In the genomic region with DNA sequence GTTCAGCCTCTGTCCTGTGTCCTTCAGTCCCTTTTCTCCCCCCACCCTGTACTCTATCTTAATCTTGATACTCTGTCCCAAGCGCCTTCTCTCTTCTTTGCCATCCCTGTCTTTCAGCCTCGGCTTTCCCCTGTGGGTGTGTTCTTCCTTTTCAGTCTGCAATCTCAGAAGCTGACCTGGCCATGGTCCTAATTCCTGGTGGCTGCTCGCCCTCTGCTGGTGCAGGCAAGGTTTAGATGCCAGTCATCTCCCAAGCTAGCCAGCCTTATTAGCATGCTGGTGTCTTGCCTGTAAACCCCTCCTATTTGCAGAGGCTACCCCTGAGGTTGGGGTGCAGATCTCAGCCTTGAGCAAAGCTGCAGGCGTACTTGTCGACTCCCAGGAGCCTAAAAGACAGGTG, we compare ENCODE assay signal across 9 mouse cellular contexts. TPM values are rescaled to one million over a fixed set of nuclear protein-coding genes. Genes with fewer than 3 reads are reported as not detected.
DNase-seq lines count a peak whose midpoint lies in the region; ATAC-seq and TF ChIP-seq lines count a peak whose summit lies in the region.
"Had no signal": no experiment of that assay in that cellular context is flagged by ENCODE, and none has a peak within 500 bp of the region (broad histone marks: within the 10 kb centered on the region; RNA-seq: fewer than 3 reads in every experiment).

No protein-coding gene starts in this region.

- peaks cover 0 to 9% of the 10 kb centered on the region in 2 experiments; a peak in 1 of 4 replicates for H3K4me1 ChIP-seq in ES-E14 (ENCODE audit: control insufficient read depth in 2 of 2, insufficient read depth in 2 of 2, low read length in 2 of 2, poor library complexity in 1 of 2)
- H3K4me1 ChIP-seq in forebrain, embryonic 12.5 days, result peaks cover 10% of the 10 kb centered on the region; the same call in 1 of the 2 replicates
- no peaks in the 10 kb centered on the region for H3K4me1 ChIP-seq in lung, embryonic 16.5 days (replicated peaks; ENCODE audit: control insufficient read depth, insufficient read depth, low read length)
- no peaks in the 10 kb centered on the region for H3K4me1 ChIP-seq in thymus, adult 2 months (replicated peaks; ENCODE audit: control insufficient read depth, insufficient read depth, low read length)

- H3K4me3 ChIP-seq in ES-E14 (ENCODE audit: insufficient read depth in 1 of 2, low read depth in 1 of 2, low read length in 2 of 2, poor library complexity in 1 of 2, severe bottlenecking in 1 of 2), result no peak overlapping the region
- no peak overlapping the region for H3K4me3 ChIP-seq in forebrain, embryonic 12.5 days (replicated peaks)
- no peak overlapping the region for H3K4me3 ChIP-seq in lung, embryonic 16.5 days (ENCODE audit: low read length)
- no peak overlapping the region for H3K4me3 ChIP-seq in thymus, adult 2 months (ENCODE audit: control insufficient read depth, insufficient read depth, low read length)

- intact Hi-C loops in heart, postnatal 36 days (cut with DNase I), result loop anchor here (1.0 kb wide), 2 partner anchors 36 to 118 kb away; no protein-coding TSS in a partner anchor

- no peak for DNase-seq in ES-E14 (ENCODE audit: low read depth, low spot score)
- peak; percentile 96 for DNase-seq in brain, adult 2 months (ENCODE audit: low read depth, low spot score)
- peak; percentile 69 to 73 for DNase-seq in heart, postnatal 36 days
- DNase-seq in layer of hippocampus, adult 11-12 months (ENCODE audit: low spot score), result peak; percentile 75
- DNase-seq in ovary, postnatal 36 days (ENCODE audit: low spot score), result peak; percentile 73
- no peak for DNase-seq in thymus, adult 2 months

- H3K9me3 ChIP-seq in ES-E14 (ENCODE audit: control insufficient read depth, insufficient read depth, low read depth, low read length), result no peaks in the 10 kb centered on the region
- no peaks in the 10 kb centered on the region for H3K9me3 ChIP-seq in forebrain, embryonic 12.5 days
- no peaks in the 10 kb centered on the region for H3K9me3 ChIP-seq in lung, embryonic 16.5 days (ENCODE audit: control insufficient read depth, low read length)

- H3K36me3 ChIP-seq in ES-E14 (ENCODE audit: control insufficient read depth, insufficient read depth, low read length, poor library complexity, severe bottlenecking), result no peaks in the 10 kb centered on the region
- H3K36me3 ChIP-seq in forebrain, embryonic 12.5 days (replicated peaks), result no peaks in the 10 kb centered on the region
- no peaks in the 10 kb centered on the region for H3K36me3 ChIP-seq in lung, embryonic 16.5 days (ENCODE audit: control insufficient read depth, insufficient read depth, low read length)
- no peaks in the 10 kb centered on the region for H3K36me3 ChIP-seq in thymus, adult 2 months (ENCODE audit: control insufficient read depth, insufficient read depth, low read length)

- no peak overlapping the region for H3K27ac ChIP-seq in ES-E14 (ENCODE audit: insufficient read depth, low read depth, low read length, poor library complexity, severe bottlenecking)
- H3K27ac ChIP-seq in forebrain, embryonic 12.5 days, result no peak overlapping the region
- no peak overlapping the region for H3K27ac ChIP-seq in lung, embryonic 16.5 days (ENCODE audit: low read length)
- no peak overlapping the region for H3K27ac ChIP-seq in thymus, adult 2 months (ENCODE audit: control insufficient read depth, insufficient read depth, low read length)

- no peak overlapping the region for H3K9ac ChIP-seq in ES-E14 (ENCODE audit: insufficient read depth, low read depth, low read length, poor library complexity, severe bottlenecking)
- peak overlapping the region; percentile 30; the same call in 1 of the 2 replicates for H3K9ac ChIP-seq in forebrain, embryonic 12.5 days
- H3K9ac ChIP-seq in lung, embryonic 16.5 days (ENCODE audit: low read length), result no peak overlapping the region

- H3K27me3 ChIP-seq in forebrain, embryonic 12.5 days, result peaks cover 25% of the 10 kb centered on the region
- 0 out of 2 replicates have a peak, but pooled peaks cover 3% of the 10 kb centered on the region for H3K27me3 ChIP-seq in lung, embryonic 16.5 days (ENCODE audit: control insufficient read depth, insufficient read depth, low read depth, low read length)
- H3K27me3 ChIP-seq in thymus, adult 2 months (ENCODE audit: control insufficient read depth, insufficient read depth, low read length), result no peaks in the 10 kb centered on the region

- no peak for TF ChIP-seq CTCF in thymus, adult 2 months (IDR thresholded peaks at IDR 0.05; ENCODE audit: borderline replicate concordance, control insufficient read depth, extremely low read depth, insufficient read depth, low read length, poor library complexity)

- 12% methylated on average over 5 of the region's 5 CpGs for WGBS in forebrain, embryonic 12.5 days
- 9% methylated on average over 5 of the region's 5 CpGs for WGBS in lung, embryonic 16.5 days
- 34% methylated on average over 5 of the region's 5 CpGs for WGBS in thymus, adult 2 months

- H3K4me2 ChIP-seq in forebrain, embryonic 12.5 days, result no peak overlapping the region
- no peak overlapping the region for H3K4me2 ChIP-seq in lung, embryonic 16.5 days (ENCODE audit: low read depth, low read length)

- peak; percentile 64 for ATAC-seq in forebrain, embryonic 12.5 days (ENCODE audit: low FRiP score)
- ATAC-seq in lung, embryonic 16.5 days (ENCODE audit: low read depth), result 0 out of 2 replicates have a peak, but pooled peaks have one; percentile 31

- in situ Hi-C loops in ES-E14 (cut with MboI; ENCODE audit: low sequenced_read_pairs in 2 of 2, unreplicated experiment in 2 of 2), result no loop called here

- no peak for TF ChIP-seq POLR2A in thymus, adult 2 months (IDR thresholded peaks at IDR 0.05; ENCODE audit: control insufficient read depth, extremely low read depth, insufficient read depth, low read length, poor library complexity)

TF ChIP-seq in ES-E14, 5 proteins besides CTCF, POLR2A, EP300 and RAD21:
- TF ChIP-seq ZNF384 (IDR thresholded peaks at IDR 0.05; ENCODE audit: low read depth, low read length) (no peak), ZC3H11A (IDR thresholded peaks at IDR 0.05; ENCODE audit: borderline replicate concordance, low read depth, low read length) (peak; percentile 28; the same call in 1 of the 2 replicates), CHD2 (IDR thresholded peaks at IDR 0.05; ENCODE audit: low read depth, low read length) (no peak)

RNA-seq across cellular contexts. Expression of a gene that starts 6.3 kb away (rescaled TPM):
- total RNA-seq in ES-E14 (2012; rRNA removed), result 2.4 and 2.7 TPM in 2 replicates
- 1.2 TPM in 2 replicates for polyA plus RNA-seq in forebrain, embryonic 12.5 days (2016; fragmentation: Nextera tagmentation; extraction: Ambion mirVana)
- not detected for total RNA-seq in heart, postnatal 36 days (2021)
- polyA plus RNA-seq in lung, embryonic 16.5 days (2015; fragmentation: Nextera tagmentation; extraction: Ambion mirVana), result 1.3 TPM in 2 replicates
- 0.32 and 0.37 TPM in 2 replicates for polyA plus RNA-seq in thymus, adult 2 months (2012; rRNA removed)

RNA-seq across cellular contexts. Expression of a gene that starts 13.5 kb away (rescaled TPM):
- total RNA-seq in ES-E14 (2012; rRNA removed), result 4.7 and 6.9 TPM in 2 replicates
- polyA plus RNA-seq in forebrain, embryonic 12.5 days (2016; fragmentation: Nextera tagmentation; extraction: Ambion mirVana), result 0.72 and 0.78 TPM in 2 replicates
- not detected for total RNA-seq in heart, postnatal 36 days (2021)
- polyA plus RNA-seq in lung, embryonic 16.5 days (2015; fragmentation: Nextera tagmentation; extraction: Ambion mirVana), result 0.84 and 1.6 TPM in 2 replicates
- polyA plus RNA-seq in thymus, adult 2 months (2012; rRNA removed), result 3.0 and 3.5 TPM in 2 replicates

RNA-seq across cellular contexts. Expression of a gene that starts 17.1 kb away (rescaled TPM):
- 95.9 and 111 TPM in 2 replicates for total RNA-seq in ES-E14 (2012; rRNA removed)
- 245 and 256 TPM in 2 replicates for polyA plus RNA-seq in forebrain, embryonic 12.5 days (2016; fragmentation: Nextera tagmentation; extraction: Ambion mirVana)
- 10 to 100 TPM; 10.3 to 11.4 TPM for total RNA-seq in heart, postnatal 36 days (2021)
- 134 and 148 TPM in 2 replicates for polyA plus RNA-seq in lung, embryonic 16.5 days (2015; fragmentation: Nextera tagmentation; extraction: Ambion mirVana)
- polyA plus RNA-seq in thymus, adult 2 months (2012; rRNA removed), result 5.0 and 8.5 TPM in 2 replicates

RNA-seq across cellular contexts. Expression of a gene that starts 17.6 kb away (rescaled TPM):
- total RNA-seq in ES-E14 (2012; rRNA removed), result 0.54 TPM in 1 of 2 replicates, not detected in the other
- polyA plus RNA-seq in forebrain, embryonic 12.5 days (2016; fragmentation: Nextera tagmentation; extraction: Ambion mirVana), result 0.45 and 1.5 TPM in 2 replicates
- not detected for total RNA-seq in heart, postnatal 36 days (2021)
- polyA plus RNA-seq in lung, embryonic 16.5 days (2015; fragmentation: Nextera tagmentation; extraction: Ambion mirVana), result not detected in 2 replicates
- not detected in 2 replicates for polyA plus RNA-seq in thymus, adult 2 months (2012; rRNA removed)
- polyA plus RNA-seq: gonadal fat pad, adult 2 months had no signal

RNA-seq across cellular contexts. Expression of a gene that starts 19.1 kb away (rescaled TPM):
- total RNA-seq in ES-E14 (2012; rRNA removed), result 0.11 TPM in 1 of 2 replicates, not detected in the other
- polyA plus RNA-seq in forebrain, embryonic 12.5 days (2016; fragmentation: Nextera tagmentation; extraction: Ambion mirVana), result 0.52 and 1.4 TPM in 2 replicates
- total RNA-seq in heart, postnatal 36 days (2021), result not detected
- not detected in 2 replicates for polyA plus RNA-seq in lung, embryonic 16.5 days (2015; fragmentation: Nextera tagmentation; extraction: Ambion mirVana)
- polyA plus RNA-seq in thymus, adult 2 months (2012; rRNA removed), result 0.09 and 0.11 TPM in 2 replicates
- polyA plus RNA-seq: gonadal fat pad, adult 2 months had no signal

Comparison
In these comparisons a context has a peak if more than half of its experiments do, and no peak if none do; other contexts are left out.
1. DNase-seq: peak in brain, adult 2 months (single experiment), heart, postnatal 36 days (2 of 2), layer of hippocampus, adult 11-12 months (single experiment) and ovary, postnatal 36 days (single experiment); none in ES-E14 (single experiment) and thymus, adult 2 months (single experiment).
2. RNA of a gene that starts 17.1 kb away (polyA plus RNA-seq): 245 to 256 TPM in forebrain, embryonic 12.5 days and 134 to 148 TPM in lung, embryonic 16.5 days; 5.0 to 8.5 TPM in thymus, adult 2 months; every median in the first group is over 10 times any median in the second.